Mouse (Mus musculus) mouse embryonic stem cell (cell line): Measurements from ENCODE around the gene Klhdc8a.

Experiments
- in situ Hi-C, 2 experiments: fragments of 300-500 bp; cut with MboI; formaldehyde crosslinking; loops; 1 replicate in 1 of 2; 3 replicates in 1 of 2; pipeline ENCODE4 v1.14.3; 2019 to 2020; ENCODE audit warnings: low sequenced_read_pairs in 2 of 2, low pct_unique_long_range_greater_than_20kb in 1 of 2, mixed read lengths in 1 of 2; ENCODE audit not compliant: unreplicated experiment in 1 of 2

Klhdc8a gene

GRCm38 (mm10) chr1:132311174-132311859, 12.9 kb downstream of the Klhdc8a start:
- in situ Hi-C loops = loop anchor here in 1 of 2 experiments (5.0 kb wide), 1 partner anchor 41 kb away; no protein-coding TSS in a partner anchor

GRCm38 (mm10) chr1:132312043-132312442, 13.6 kb downstream of the Klhdc8a start:
- in situ Hi-C loops = loop anchor here in 1 of 2 experiments (5.0 kb wide), 1 partner anchor 40 kb away; no protein-coding TSS in a partner anchor

GRCm38 (mm10) chr1:132312703-132313102, 14.3 kb downstream of the Klhdc8a start:
- in situ Hi-C loops = loop anchor here in 1 of 2 experiments (5.0 kb wide), 1 partner anchor 40 kb away; no protein-coding TSS in a partner anchor

GRCm38 (mm10) chr1:132315889-132316624, 17.6 kb downstream of the Klhdc8a start, which contains the start of gene Nuak2:
Gene Nuak2, plus strand, starts transcription at chr1:132316126.
- in situ Hi-C loops = no loop called here

- in situ Hi-C loops = no loop called here
Measured at GRCm38 (mm10) chr1:132316625-132316994, 18.2 kb downstream of the Klhdc8a start.

GRCm38 (mm10) chr1:132317413-132317812, 19.0 kb downstream of the Klhdc8a start:
- in situ Hi-C loops = no loop called here

- in situ Hi-C loops = no loop called here
Measured at GRCm38 (mm10) chr1:132317894-132318863, 19.8 kb downstream of the Klhdc8a start.

- in situ Hi-C loops = no loop called here
Measured at GRCm38 (mm10) chr1:132319242-132319641, 20.8 kb downstream of the Klhdc8a start.

GRCm38 (mm10) chr1:132321821-132322580, 23.6 kb downstream of the Klhdc8a start:
- in situ Hi-C loops = no loop called here

- in situ Hi-C loops = no loop called here
Measured at GRCm38 (mm10) chr1:132322711-132323542, 24.5 kb downstream of the Klhdc8a start.

GRCm38 (mm10) chr1:132326777-132327176, 28.4 kb downstream of the Klhdc8a start:
- in situ Hi-C loops = no loop called here

GRCm38 (mm10) chr1:132327477-132327876, 29.1 kb downstream of the Klhdc8a start:
- in situ Hi-C loops = no loop called here

- in situ Hi-C loops = no loop called here
Measured at GRCm38 (mm10) chr1:132328565-132328964, 30.1 kb downstream of the Klhdc8a start.

- in situ Hi-C loops = no loop called here
Measured at GRCm38 (mm10) chr1:132329656-132330055, 31.2 kb downstream of the Klhdc8a start.

GRCm38 (mm10) chr1:132330397-132330796, 32.0 kb downstream of the Klhdc8a start:
- in situ Hi-C loops = no loop called here

- in situ Hi-C loops = no loop called here
Measured at GRCm38 (mm10) chr1:132331283-132331682, 32.9 kb downstream of the Klhdc8a start.

GRCm38 (mm10) chr1:132333201-132333600, 34.8 kb downstream of the Klhdc8a start:
- in situ Hi-C loops = no loop called here
